Mouse (Mus musculus) heart, embryonic 15.5 days (tissue): Measurements from ENCODE around the gene Angptl2. TPM values are rescaled to one million over a fixed set of nuclear protein-coding genes. Genes with fewer than 3 reads are reported as not detected.
"Not testable (repeated sequence)": the region's sequence is repeated elsewhere in the genome, so short reads cannot be mapped to it uniquely, and the experiment has no call there.

Source experiments
- ATAC-seq: fragments of 200-750 bp; cut with Nextera tagmentation; replicated peaks from 2 replicates; pipeline ENCODE4 v1.8.0; 2017; ENCODE audit warnings: low read depth, moderate TSS enrichment; ENCODE audit not compliant: insufficient number of reproducible peaks, insufficient read depth, low FRiP score
- H3K27ac ChIP-seq: fragments of 300-500 bp; sonication (generic); 2 replicates; pipeline ENCODE4 v1.5.1; 2015; ENCODE audit warnings: mild to moderate bottlenecking, inconsistent platforms
- H3K27me3 ChIP-seq: fragments of 300-500 bp; sonication (generic); 2 replicates; pipeline ENCODE4 v1.6.1; 2015; ENCODE audit warnings: inconsistent platforms
- H3K36me3 ChIP-seq: fragments of 300-500 bp; sonication (generic); 2 replicates; pipeline ENCODE4 v1.6.1; 2015; ENCODE audit warnings: mild to moderate bottlenecking, inconsistent platforms
- H3K4me1 ChIP-seq: fragments of 300-500 bp; sonication (generic); replicated peaks from 2 replicates; pipeline ENCODE4 v1.6.1; 2015; ENCODE audit warnings: inconsistent platforms
- H3K4me2 ChIP-seq: fragments of 300-500 bp; sonication (generic); 2 replicates; pipeline ENCODE4 v1.6.1; 2015; ENCODE audit warnings: inconsistent platforms, mild to moderate bottlenecking, moderate library complexity
- H3K4me3 ChIP-seq: fragments of 300-500 bp; sonication (generic); 2 replicates; pipeline ENCODE4 v1.5.1; 2015; ENCODE audit warnings: mild to moderate bottlenecking, inconsistent platforms
- H3K9ac ChIP-seq: fragments of 300-500 bp; sonication (generic); 2 replicates; pipeline ENCODE4 v1.6.1; 2015; ENCODE audit warnings: mild to moderate bottlenecking, inconsistent platforms
- H3K9me3 ChIP-seq: fragments of 300-500 bp; sonication (generic); replicated peaks from 2 replicates; pipeline ENCODE4 v1.6.1; 2016; ENCODE audit warnings: inconsistent platforms
- WGBS: fragments of 180-500 bp; shearing (Covaris S2); methylation state at CpG from one replicate; pipeline ENCODE4 v1.1.7; 2015; ENCODE audit warnings: mixed read lengths; 5-methylcytosine and 5-hydroxymethylcytosine counted together
- polyA plus RNA-seq: library from polyadenylated mRNA; unstranded; fragments of >200 nt; fragmentation: Nextera tagmentation; extraction: Ambion mirVana; gene quantifications from 2 replicates; pipeline ENCODE4 v1.2.1, GENCODE M21; 2015

Angptl2 gene
- polyA plus RNA-seq, 1 experiment from 2014 or later: 59.1 TPM

GRCm38 (mm10) chr2:33204980-33205379 lies 10.9 kb upstream of the Angptl2 start:
- Histone ChIP-seq H3K4me1 (peaks cover 75% of the 10 kb centered on the region), H3K4me3 (no peak overlapping the region), H3K9me3 (no peaks in the 10 kb centered on the region), H3K4me2 (no peak overlapping the region), H3K27ac (peak overlapping the region; percentile 73), H3K9ac (no peak overlapping the region), H3K36me3 (no peaks in the 10 kb centered on the region), H3K27me3 (no peaks in the 10 kb centered on the region)
- ATAC-seq: peak; percentile 33; the same call in 1 of the 2 replicates
- WGBS: 26% methylated on average over 5 of the region's 5 CpGs

DNA sequence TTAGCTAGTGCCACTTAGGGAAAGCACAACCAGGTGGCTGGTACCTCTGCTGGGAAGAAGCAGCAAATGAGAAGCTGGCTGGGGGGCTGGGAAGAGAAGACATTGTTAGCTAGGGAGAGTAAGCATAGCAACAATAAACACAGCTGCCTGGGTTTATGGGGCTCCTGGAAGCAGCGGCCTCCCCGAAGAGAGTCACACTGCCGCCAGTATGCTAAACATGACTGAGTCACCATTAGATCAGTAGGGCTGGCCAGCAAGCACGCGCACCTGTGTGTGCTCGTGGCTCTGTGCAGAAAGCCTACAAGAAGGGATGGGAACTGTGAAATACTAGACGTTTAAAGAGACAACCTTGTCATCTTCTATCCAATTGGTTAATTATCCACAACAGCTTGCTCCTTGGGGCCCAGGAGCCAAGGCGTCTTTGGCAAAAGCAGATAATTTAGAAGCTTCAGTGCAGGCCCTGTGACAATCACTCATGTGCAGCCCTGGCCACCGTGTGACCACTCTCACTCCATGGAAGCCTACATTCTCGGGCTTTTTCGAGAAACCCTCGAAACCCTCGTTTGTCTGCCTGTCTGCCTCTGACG lies 9.8 kb upstream of the Angptl2 start:
- H3K9ac ChIP-seq: no peak overlapping the region
- no peaks in the 10 kb centered on the region for H3K9me3 ChIP-seq
- H3K4me1 ChIP-seq: peaks cover 65% of the 10 kb centered on the region
- no peak overlapping the region for H3K4me2 ChIP-seq
- ATAC-seq: no peak
- H3K4me3 ChIP-seq: no peak overlapping the region
- H3K27me3 ChIP-seq: no peaks in the 10 kb centered on the region
- WGBS: 64% methylated on average over 14 of the region's 14 CpGs
- no peaks in the 10 kb centered on the region for H3K36me3 ChIP-seq
- H3K27ac ChIP-seq: peak overlapping the region; percentile 73

DNA sequence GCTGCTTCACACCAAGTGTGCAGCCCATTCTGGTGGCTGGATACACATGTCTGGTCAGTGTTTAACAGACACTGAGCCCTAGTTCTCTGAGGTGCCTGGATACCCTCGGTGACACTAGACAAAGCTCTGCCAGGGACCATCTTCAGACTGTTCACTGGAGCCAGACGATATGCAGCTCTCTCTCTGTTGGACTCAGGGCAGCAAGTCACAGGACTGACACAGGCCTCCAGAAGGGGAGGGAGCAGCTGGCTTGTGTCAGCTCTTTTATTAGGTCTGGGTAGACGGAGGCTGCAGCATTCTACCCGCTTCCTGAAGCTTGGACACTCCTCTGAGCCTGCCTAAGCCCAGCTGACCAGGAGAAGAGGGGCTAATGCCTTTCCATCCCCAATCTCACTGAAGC lies 8.8 kb upstream of the Angptl2 start:
- Histone ChIP-seq H3K4me1 (peaks cover 61% of the 10 kb centered on the region), H3K9ac (no peak overlapping the region), H3K36me3 (no peaks in the 10 kb centered on the region), H3K4me2 (no peak overlapping the region), H3K4me3 (no peak overlapping the region), H3K27me3 (no peaks in the 10 kb centered on the region), H3K9me3 (no peaks in the 10 kb centered on the region), H3K27ac (peak overlapping the region; percentile 69)
- peak; percentile 21; the same call in 1 of the 2 replicates for ATAC-seq
- WGBS: 21% methylated on average over 4 of the region's 4 CpGs

- Histone ChIP-seq H3K4me2 (no peak overlapping the region), H3K27ac (no peak overlapping the region), H3K4me3 (no peak overlapping the region), H3K27me3 (no peaks in the 10 kb centered on the region), H3K9ac (no peak overlapping the region), H3K9me3 (no peaks in the 10 kb centered on the region), H3K36me3 (no peaks in the 10 kb centered on the region), H3K4me1 (peaks cover 50% of the 10 kb centered on the region)
- ATAC-seq: no peak
- 65% methylated on average over 5 of the region's 5 CpGs for WGBS
Measured at GRCm38 (mm10) chr2:33208134-33208533, 7.7 kb upstream of the Angptl2 start.

GRCm38 (mm10) chr2:33210841-33211240 lies 5.0 kb upstream of the Angptl2 start:
- H3K27ac ChIP-seq: no peak overlapping the region
- no peak overlapping the region for H3K9ac ChIP-seq
- H3K4me3 ChIP-seq: no peak overlapping the region
- no peaks in the 10 kb centered on the region for H3K27me3 ChIP-seq
- H3K4me1 ChIP-seq: peaks cover 34% of the 10 kb centered on the region
- no peak overlapping the region for H3K4me2 ChIP-seq
- no peaks in the 10 kb centered on the region for H3K9me3 ChIP-seq
- 74% methylated on average over 2 of the region's 2 CpGs for WGBS
- no peak for ATAC-seq
- no peaks in the 10 kb centered on the region for H3K36me3 ChIP-seq

DNA sequence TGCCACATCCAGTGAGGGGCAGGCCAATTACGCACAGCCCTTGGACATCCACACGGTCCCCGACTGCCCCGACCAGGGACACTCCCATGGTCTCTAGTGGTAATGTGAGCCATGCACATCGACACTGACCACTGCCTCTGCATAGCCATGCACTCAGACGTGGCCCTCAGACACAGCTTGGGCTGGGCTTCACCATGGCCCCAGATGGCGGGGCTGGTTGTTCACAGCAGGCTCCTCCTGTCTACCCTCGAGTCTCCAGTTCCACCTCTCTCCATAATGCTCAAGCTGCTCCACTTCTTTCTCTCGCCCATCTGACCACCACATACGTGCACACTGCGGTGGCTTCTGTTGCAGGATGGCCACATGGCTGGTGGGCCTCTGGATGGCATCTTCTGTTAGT lies 4.6 kb upstream of the Angptl2 start:
- H3K9ac ChIP-seq, H3K27ac ChIP-seq, H3K9me3 ChIP-seq, ATAC-seq, H3K36me3 ChIP-seq, H3K4me3 ChIP-seq, H3K4me2 ChIP-seq, H3K27me3 ChIP-seq: not testable (repeated sequence)
- H3K4me1 ChIP-seq: peaks cover 33% of the 10 kb centered on the region
- WGBS: 86% methylated on average over 11 of the region's 11 CpGs

DNA sequence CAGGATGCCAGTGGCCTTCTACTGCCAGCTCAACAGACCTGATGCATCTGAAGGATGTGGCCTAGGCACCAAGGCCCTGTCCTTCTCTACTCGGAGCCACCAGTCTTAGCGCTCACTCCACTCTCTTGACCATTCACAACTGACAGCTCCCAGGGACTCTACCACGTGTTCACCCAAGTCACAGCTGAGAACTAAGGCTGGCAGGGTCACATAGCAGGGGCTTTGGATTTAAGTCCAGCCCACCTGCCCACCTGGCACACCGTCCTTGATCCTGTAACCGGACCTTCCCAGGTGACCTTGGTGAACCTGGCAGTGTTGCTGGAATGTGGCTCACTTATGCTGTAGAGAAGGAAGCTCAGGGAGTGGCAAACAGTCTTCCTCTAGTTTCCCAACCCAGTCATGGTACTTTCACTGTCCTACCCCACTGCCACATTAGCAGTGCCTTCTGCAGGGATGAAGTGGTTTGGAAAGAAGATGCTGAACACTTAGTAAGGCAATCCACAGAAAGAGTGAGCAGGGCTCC lies 631 bp upstream of the Angptl2 start:
- Histone ChIP-seq H3K27me3 (no peaks in the 10 kb centered on the region), H3K9ac (peak overlapping the region; percentile 43; the same call in 1 of the 2 replicates), H3K4me3 (peak overlapping the region; percentile 65), H3K4me1 (peaks cover 47% of the 10 kb centered on the region), H3K27ac (peak overlapping the region; percentile 94), H3K36me3 (no peaks in the 10 kb centered on the region), H3K9me3 (no peaks in the 10 kb centered on the region), H3K4me2 (peak overlapping the region; percentile 93)
- 62% methylated on average over 5 of the region's 5 CpGs for WGBS
- ATAC-seq: peak; percentile 0; the same call in 1 of the 2 replicates

DNA sequence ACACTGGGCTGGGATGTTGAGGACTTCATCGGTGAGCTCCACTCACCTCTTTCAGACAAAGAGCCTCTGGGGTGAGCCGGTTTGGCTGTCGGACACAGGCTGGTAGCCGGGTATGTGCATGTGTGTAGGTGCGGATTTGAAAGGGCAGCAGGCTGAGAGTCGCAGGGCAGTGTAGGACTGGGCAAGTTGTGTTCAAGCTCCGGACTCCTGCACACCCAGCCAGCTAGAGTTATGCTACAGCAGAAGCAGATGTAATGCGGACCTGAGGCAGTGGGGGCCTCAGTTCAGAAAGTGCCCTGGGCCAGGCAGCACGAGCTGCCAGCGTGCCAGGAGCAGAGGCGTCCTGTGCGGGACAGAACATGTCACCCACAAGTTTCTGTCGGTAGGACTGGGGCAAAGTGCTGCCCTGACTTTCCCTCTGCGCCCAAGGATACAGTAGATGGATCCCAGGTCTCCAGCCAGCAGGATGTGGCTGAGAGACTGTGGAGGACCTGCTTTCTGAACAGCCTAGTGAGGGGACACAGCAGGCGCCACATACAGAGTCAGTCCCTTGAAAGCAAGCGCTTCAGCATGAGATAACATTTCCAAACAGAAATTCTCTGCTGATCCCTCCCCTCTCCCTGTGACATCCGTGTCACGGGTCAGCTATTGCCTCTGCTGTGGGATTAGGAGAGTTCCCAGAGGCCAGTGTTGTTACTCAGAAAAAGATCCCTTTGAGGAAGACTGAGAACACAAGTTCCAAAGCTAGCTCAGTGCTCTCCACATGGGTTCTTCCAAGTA lies 966 bp downstream of the Angptl2 start:
- Histone ChIP-seq H3K27me3 (no peaks in the 10 kb centered on the region), H3K4me3 (peak overlapping the region; percentile 65), H3K36me3 (no peaks in the 10 kb centered on the region), H3K27ac (peak overlapping the region; percentile 94), H3K4me2 (peak overlapping the region; percentile 93), H3K9me3 (no peaks in the 10 kb centered on the region), H3K4me1 (peaks cover 55% of the 10 kb centered on the region), H3K9ac (peak overlapping the region; percentile 78)
- peak; percentile 1; the same call in 1 of the 2 replicates for ATAC-seq
- WGBS: 12% methylated on average over 18 of the region's 18 CpGs

- peak overlapping the region; percentile 93 for H3K4me2 ChIP-seq
- no peaks in the 10 kb centered on the region for H3K36me3 ChIP-seq
- peak overlapping the region; percentile 78 for H3K9ac ChIP-seq
- no peaks in the 10 kb centered on the region for H3K9me3 ChIP-seq
- ATAC-seq: no peak
- WGBS: 31% methylated on average over 3 of the region's 3 CpGs
- H3K27ac ChIP-seq: peak overlapping the region; percentile 94
- H3K4me3 ChIP-seq: peak overlapping the region; percentile 65
- H3K27me3 ChIP-seq: no peaks in the 10 kb centered on the region
- H3K4me1 ChIP-seq: peaks cover 59% of the 10 kb centered on the region
Measured at GRCm38 (mm10) chr2:33217425-33217794, 1.5 kb downstream of the Angptl2 start.

DNA sequence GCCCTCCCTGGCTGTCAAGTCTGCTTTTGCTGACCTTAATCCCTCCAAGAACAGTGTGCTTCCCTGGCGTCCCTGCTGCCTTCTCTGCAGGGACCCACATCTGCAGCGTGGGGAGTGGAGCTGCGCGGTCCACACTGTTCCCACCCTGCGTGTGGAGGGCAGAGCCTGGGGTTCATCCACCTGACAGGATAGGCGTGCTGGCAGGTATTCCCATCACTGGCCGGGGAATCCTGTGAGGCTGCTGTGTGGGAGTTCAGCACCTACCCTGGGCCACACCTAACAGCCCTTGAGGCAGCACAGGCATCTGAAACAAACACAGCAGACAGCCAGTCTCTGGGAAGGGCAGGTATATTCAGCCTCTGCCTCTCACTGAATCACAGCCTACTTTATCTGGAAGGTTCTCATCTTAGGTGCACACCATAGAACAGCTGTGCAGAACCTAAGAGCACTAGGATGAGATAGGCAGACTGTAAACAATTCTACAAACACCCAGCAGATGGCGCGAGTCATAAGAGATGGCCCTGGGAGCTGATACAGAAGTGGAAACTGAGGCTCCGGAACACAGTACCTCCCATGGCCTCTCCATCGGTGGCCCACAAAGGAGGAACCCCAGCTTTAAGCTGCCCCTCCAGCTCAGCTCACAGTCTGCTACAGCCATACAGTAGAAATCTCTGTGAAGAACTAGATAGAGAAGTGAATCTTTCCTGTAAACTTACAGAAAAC lies 3.2 kb downstream of the Angptl2 start:
- no peaks in the 10 kb centered on the region for H3K36me3 ChIP-seq
- H3K9me3 ChIP-seq: no peaks in the 10 kb centered on the region
- H3K4me3 ChIP-seq: no peak overlapping the region
- no peak for ATAC-seq
- WGBS: 59% methylated on average over 11 of the region's 11 CpGs
- peak overlapping the region; percentile 31 for H3K4me2 ChIP-seq
- peak overlapping the region; percentile 19; the same call in 1 of the 2 replicates for H3K9ac ChIP-seq
- H3K4me1 ChIP-seq: peaks cover 70% of the 10 kb centered on the region
- peak overlapping the region; percentile 40; the same call in 1 of the 2 replicates for H3K27ac ChIP-seq
- no peaks in the 10 kb centered on the region for H3K27me3 ChIP-seq

DNA sequence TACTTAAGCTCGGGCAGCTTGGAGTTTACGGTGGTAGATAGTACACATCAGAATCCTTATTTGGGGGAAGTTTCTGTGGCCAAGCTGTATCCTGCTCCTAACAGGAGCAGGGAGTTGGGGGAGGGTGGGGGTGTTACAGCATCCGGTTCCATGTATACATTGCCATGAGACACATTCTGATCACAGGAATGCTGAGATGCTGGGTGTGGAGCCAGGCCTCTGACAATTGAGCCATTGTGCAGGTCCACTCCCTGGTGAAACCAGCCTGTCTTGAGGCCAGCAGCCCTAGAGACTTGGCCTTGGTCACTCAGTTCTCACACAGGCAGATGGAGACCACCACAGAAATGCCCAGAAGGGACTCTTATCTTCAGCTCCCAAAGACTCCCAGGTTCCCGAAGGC lies 3.8 kb downstream of the Angptl2 start:
- ATAC-seq: no peak
- H3K27ac ChIP-seq: peak overlapping the region; percentile 40
- no peaks in the 10 kb centered on the region for H3K9me3 ChIP-seq
- H3K4me1 ChIP-seq: peaks cover 71% of the 10 kb centered on the region
- H3K4me3 ChIP-seq: no peak overlapping the region
- H3K4me2 ChIP-seq: peak overlapping the region; percentile 31
- no peaks in the 10 kb centered on the region for H3K27me3 ChIP-seq
- no peak overlapping the region for H3K9ac ChIP-seq
- 66% methylated on average over 4 of the region's 4 CpGs for WGBS
- H3K36me3 ChIP-seq: no peaks in the 10 kb centered on the region
